Mouse (Mus musculus) MEL (cell line): ENCODE measurements at regions not wholly inside any gene's neighbourhood (a gene's known extent, or its start where the extent isn't known, plus 50 kb on each side); places are given as distances from the start of the nearest gene placed in this dataset.

Experiments
- DNase-seq: peaks from one replicate; pipeline ENCODE4 v3.0.0; 2011; ENCODE audit warnings: low read depth, low spot score
- H3K27ac ChIP-seq: 2 replicates; pipeline ENCODE4 v1.5.1; 2012; ENCODE audit warnings: low read depth, mild to moderate bottlenecking, control low read depth, low read length, moderate library complexity; ENCODE audit not compliant: control insufficient read depth
- H3K27me3 ChIP-seq, 2 experiments: fragments of 150-350 bp in 1 of 2; sonication (generic) in 1 of 2; 2 replicates each; pipeline ENCODE4 v1.6.1; 2012; ENCODE audit warnings: low read length in 2 of 2, mild to moderate bottlenecking in 2 of 2, improper control_type of control experiment in 1 of 2, moderate library complexity in 1 of 2; ENCODE audit not compliant: insufficient read depth in 2 of 2, control insufficient read depth in 1 of 2
- H3K36me3 ChIP-seq, 2 experiments: 2 replicates each; pipeline ENCODE4 v1.6.1; 2012 to 2014; ENCODE audit warnings: low read length in 2 of 2, improper control_type of control experiment in 1 of 2, inconsistent platforms in 1 of 2, mild to moderate bottlenecking in 1 of 2; ENCODE audit not compliant: insufficient read depth in 2 of 2, control insufficient read depth in 1 of 2
- H3K4me1 ChIP-seq, 2 experiments: fragments of 150-350 bp in 1 of 2; sonication (generic) in 1 of 2; 2 replicates each; pipeline ENCODE4 v1.6.1; 2012; ENCODE audit warnings: low read length in 2 of 2, improper control_type of control experiment in 1 of 2, mild to moderate bottlenecking in 1 of 2; ENCODE audit not compliant: insufficient read depth in 2 of 2, control insufficient read depth in 1 of 2
- H3K4me3 ChIP-seq, 2 experiments: fragments of 150-350 bp in 1 of 2; sonication (generic) in 1 of 2; 2 replicates each; pipeline ENCODE4 v1.5.1; 2012; ENCODE audit warnings: low read depth in 2 of 2, low read length in 2 of 2, mild to moderate bottlenecking in 2 of 2, moderate library complexity in 2 of 2, control low read depth in 1 of 2, improper control_type of control experiment in 1 of 2; ENCODE audit not compliant: control insufficient read depth in 1 of 2, insufficient read depth in 1 of 2
- H3K79me2 ChIP-seq: 2 replicates; pipeline ENCODE4 v1.6.1; 2012; ENCODE audit warnings: mild to moderate bottlenecking, low read length, moderate library complexity; ENCODE audit not compliant: control insufficient read depth, poor library complexity, insufficient read depth
- H3K9ac ChIP-seq: 2 replicates; pipeline ENCODE4 v1.6.1; 2012; ENCODE audit warnings: low read depth, mild to moderate bottlenecking, control low read depth, low read length, moderate library complexity; ENCODE audit not compliant: control insufficient read depth, poor library complexity, severe bottlenecking
- H3K9me3 ChIP-seq: fragments of 150-350 bp; sonication (generic); replicated peaks from 2 replicates; pipeline ENCODE4 v1.6.1; 2012; ENCODE audit warnings: mild to moderate bottlenecking, low read length, improper control_type of control experiment, moderate library complexity; ENCODE audit not compliant: insufficient read depth
- BHLHE40 ChIP-seq: IDR thresholded peaks from 2 replicates; pipeline ENCODE4 v1.6.1; 2012; ENCODE audit warnings: low read depth, mild to moderate bottlenecking, inconsistent platforms, low read length, improper control_type of control experiment, borderline replicate concordance
- CHD1 ChIP-seq: IDR thresholded peaks from 2 replicates; pipeline ENCODE4 v1.6.1; 2012; ENCODE audit warnings: low read depth, mild to moderate bottlenecking, inconsistent platforms, low read length, improper control_type of control experiment
- CTCF ChIP-seq, 3 experiments: IDR thresholded peaks in 2 of 3; conservative IDR thresholded peaks in 1 of 3; 2 replicates each; pipeline ENCODE4 v1.5.1; 2011 to 2012; ENCODE audit warnings: low read length in 3 of 3, low read depth in 2 of 3, mild to moderate bottlenecking in 2 of 3, improper control_type of control experiment in 1 of 3, inconsistent platforms in 1 of 3, mixed read lengths in 1 of 3, moderate library complexity in 1 of 3; ENCODE audit not compliant: control insufficient read depth in 1 of 3, insufficient read depth in 1 of 3, poor library complexity in 1 of 3, severe bottlenecking in 1 of 3
- ETS1 ChIP-seq: IDR thresholded peaks from 2 replicates; pipeline ENCODE4 v1.6.1; 2012; ENCODE audit warnings: low read depth, mild to moderate bottlenecking, inconsistent platforms, low read length, improper control_type of control experiment, moderate library complexity
- GABPA ChIP-seq: IDR thresholded peaks from 2 replicates; pipeline ENCODE4 v1.6.1; 2012; ENCODE audit warnings: low read depth, mild to moderate bottlenecking, inconsistent platforms, low read length, improper control_type of control experiment, moderate library complexity
- GATA1 ChIP-seq: IDR thresholded peaks from 2 replicates; pipeline ENCODE4 v1.6.1; 2011; ENCODE audit warnings: low read depth, low read length, improper control_type of control experiment
- HCFC1 ChIP-seq: IDR thresholded peaks from 2 replicates; pipeline ENCODE4 v1.6.1; 2012; ENCODE audit warnings: low read depth, mild to moderate bottlenecking, inconsistent platforms, low read length, improper control_type of control experiment, moderate library complexity
- JUND ChIP-seq: IDR thresholded peaks from 2 replicates; pipeline ENCODE4 v1.6.1; 2011; ENCODE audit warnings: low read depth, mild to moderate bottlenecking, improper control_type of control experiment, low read length
- KAT2A ChIP-seq: conservative IDR thresholded peaks from 2 replicates; pipeline ENCODE4 v1.6.1; 2012; ENCODE audit warnings: low read depth, low read length, improper control_type of control experiment, inconsistent platforms
- MAFK ChIP-seq: IDR thresholded peaks from 2 replicates; pipeline ENCODE4 v1.6.1; 2011; ENCODE audit warnings: low read depth, mild to moderate bottlenecking, low read length, improper control_type of control experiment, borderline replicate concordance
- MAX ChIP-seq: IDR thresholded peaks from 2 replicates; pipeline ENCODE4 v1.6.1; 2011; ENCODE audit warnings: low read length, improper control_type of control experiment
- MAZ ChIP-seq: IDR thresholded peaks from 2 replicates; pipeline ENCODE4 v1.6.1; 2012; ENCODE audit warnings: low read depth, mild to moderate bottlenecking, inconsistent platforms, low read length, improper control_type of control experiment
- MEF2A ChIP-seq: IDR thresholded peaks from 2 replicates; pipeline ENCODE4 v1.6.1; 2014; ENCODE audit warnings: low read depth, mild to moderate bottlenecking, inconsistent platforms, low read length, improper control_type of control experiment; ENCODE audit not compliant: poor library complexity, insufficient replicate concordance, severe bottlenecking; ENCODE audit errors: extremely low read depth
- MXI1 ChIP-seq: IDR thresholded peaks from 2 replicates; pipeline ENCODE4 v1.6.1; 2011; ENCODE audit warnings: mild to moderate bottlenecking, low read depth, low read length, improper control_type of control experiment
- MYB ChIP-seq: IDR thresholded peaks from 2 replicates; pipeline ENCODE4 v1.6.1; 2011; ENCODE audit warnings: mild to moderate bottlenecking, low read depth, low read length, improper control_type of control experiment
- MYC ChIP-seq: IDR thresholded peaks from 2 replicates; pipeline ENCODE4 v1.6.1; 2011; ENCODE audit warnings: low read depth, mild to moderate bottlenecking, low read length, improper control_type of control experiment, moderate library complexity
- NELFE ChIP-seq: IDR thresholded peaks from 2 replicates; pipeline ENCODE4 v1.6.1; 2011; ENCODE audit warnings: low read depth, low read length, improper control_type of control experiment
- NRF1 ChIP-seq: IDR thresholded peaks from 2 replicates; pipeline ENCODE4 v1.6.1; 2014; ENCODE audit warnings: low read depth, mild to moderate bottlenecking, inconsistent platforms, low read length, improper control_type of control experiment, moderate library complexity; ENCODE audit not compliant: poor library complexity, insufficient read depth, severe bottlenecking
- POLR2A ChIP-seq, 2 experiments: IDR thresholded peaks; 2 replicates each; pipeline ENCODE4 v1.6.1; 2011 to 2012; ENCODE audit warnings: low read length in 2 of 2, mild to moderate bottlenecking in 2 of 2, control low read depth in 1 of 2, improper control_type of control experiment in 1 of 2, low read depth in 1 of 2, moderate library complexity in 1 of 2; ENCODE audit not compliant: control insufficient read depth in 1 of 2, insufficient read depth in 1 of 2, poor library complexity in 1 of 2
- POLR2AphosphoS2 ChIP-seq: IDR thresholded peaks from 2 replicates; pipeline ENCODE4 v1.6.1; 2011; ENCODE audit warnings: low read length, improper control_type of control experiment
- POLR2AphosphoS5 ChIP-seq: IDR thresholded peaks from 2 replicates; pipeline ENCODE4 v1.6.1; 2012; ENCODE audit warnings: low read depth, borderline replicate concordance, mild to moderate bottlenecking, inconsistent platforms, low read length, moderate library complexity, mixed read lengths
- RAD21 ChIP-seq: IDR thresholded peaks from 2 replicates; pipeline ENCODE4 v1.6.1; 2011; ENCODE audit warnings: mild to moderate bottlenecking, low read depth, low read length, improper control_type of control experiment
- TAL1 ChIP-seq: IDR thresholded peaks from 2 replicates; pipeline ENCODE4 v1.6.1; 2012; ENCODE audit warnings: mild to moderate bottlenecking, inconsistent platforms, low read length, moderate library complexity, mixed read lengths
- TBP ChIP-seq: IDR thresholded peaks from 2 replicates; pipeline ENCODE4 v1.8.0; 2011; ENCODE audit warnings: low read depth, low read length, improper control_type of control experiment
- ZC3H11A ChIP-seq: IDR thresholded peaks from 2 replicates; pipeline ENCODE4 v1.6.1; 2012; ENCODE audit warnings: low read depth, mild to moderate bottlenecking, inconsistent platforms, low read length, improper control_type of control experiment
- ZKSCAN1 ChIP-seq: IDR thresholded peaks from 2 replicates; pipeline ENCODE4 v1.6.1; 2012; ENCODE audit warnings: low read depth, mild to moderate bottlenecking, inconsistent platforms, low read length, improper control_type of control experiment, moderate library complexity
- ZNF384 ChIP-seq: IDR thresholded peaks from 2 replicates; pipeline ENCODE4 v1.6.1; 2012; ENCODE audit warnings: low read depth, mild to moderate bottlenecking, inconsistent platforms, low read length, improper control_type of control experiment

GRCm38 (mm10) chr12:70539124-70539523 lies 86.2 kb downstream of the Tmx1 start:
- Histone ChIP-seq H3K27me3 (no peaks in the 10 kb centered on the region; a peak in 2 of 4 replicates), H3K9me3 (no peaks in the 10 kb centered on the region)

GRCm38 (mm10) chr12:70539856-70540255 lies 87.0 kb downstream of the Tmx1 start:
- TF ChIP-seq TBP (no peak), MXI1 (no peak), TAL1 (no peak), POLR2AphosphoS2 (no peak), MYC (no peak), MAFK (no peak), POLR2AphosphoS5 (no peak), CHD1 (no peak), NELFE (no peak), KAT2A (no peak), BHLHE40 (no peak), CTCF (IDR thresholded peaks at IDR 0.05 in 2 of 3, conservative IDR thresholded peaks at IDR 0.05 in 1 of 3; ENCODE audit: control insufficient read depth in 1 of 3, insufficient read depth in 1 of 3, low read depth in 2 of 3, low read length in 3 of 3, poor library complexity in 1 of 3, severe bottlenecking in 1 of 3) (no peak), POLR2A (IDR thresholded peaks at IDR 0.05; ENCODE audit: control insufficient read depth in 1 of 2, insufficient read depth in 1 of 2, low read depth in 1 of 2, low read length in 2 of 2, poor library complexity in 1 of 2) (no peak), JUND (no peak), NRF1 (no peak), ETS1 (no peak), ZNF384 (no peak)
- TF ChIP-seq, all 39 proteins: peak for 0
- no peaks in the 10 kb centered on the region for H3K4me1 ChIP-seq
- H3K9me3 ChIP-seq = no peaks in the 10 kb centered on the region
- H3K4me3 ChIP-seq = no peak overlapping the region
- no peaks in the 10 kb centered on the region for H3K36me3 ChIP-seq
- H3K27ac ChIP-seq = no peak overlapping the region
- no peak overlapping the region for H3K9ac ChIP-seq
- H3K27me3 ChIP-seq = no peaks in the 10 kb centered on the region; a peak in 2 of 4 replicates
- DNase-seq = no peak
- H3K79me2 ChIP-seq = no peaks in the 10 kb centered on the region

More at GRCm38 (mm10) chr12:70539124-70539523, 86.2 kb downstream of the Tmx1 start:
- H3K36me3 ChIP-seq = no peaks in the 10 kb centered on the region
- no peak overlapping the region for H3K9ac ChIP-seq
- no peak for TF ChIP-seq MAZ
- TF ChIP-seq POLR2AphosphoS2 = no peak
- no peak for TF ChIP-seq CHD1
- TF ChIP-seq RAD21 = no peak
- no peak for TF ChIP-seq JUND
- TF ChIP-seq BHLHE40 = no peak
- no peak for TF ChIP-seq ETS1
- TF ChIP-seq NRF1 = no peak
- no peak for TF ChIP-seq MEF2A
- TF ChIP-seq MAFK = no peak
- no peak for TF ChIP-seq HCFC1
- no peak for TF ChIP-seq GABPA
- no peak for TF ChIP-seq MYB
- TF ChIP-seq GATA1 = no peak
- no peak for TF ChIP-seq MAX
- no peak for TF ChIP-seq ZC3H11A
- no peak for TF ChIP-seq KAT2A
- TF ChIP-seq NELFE = no peak
- no peak for TF ChIP-seq ZKSCAN1
- H3K4me3 ChIP-seq = no peak overlapping the region
- H3K79me2 ChIP-seq = no peaks in the 10 kb centered on the region
- DNase-seq = no peak
- H3K4me1 ChIP-seq = no peaks in the 10 kb centered on the region
- no peak overlapping the region for H3K27ac ChIP-seq
